Mouse (Mus musculus) naive thymus-derived CD4-positive, alpha-beta T cell, adult 2 months (primary cell): ENCODE measurements around the gene Isg20l2.

Experiments
- DNase-seq: peaks from one replicate; pipeline ENCODE4 v3.0.0-alpha.2; 2011; ENCODE audit warnings: low read depth

The Isg20l2 gene

DNA sequence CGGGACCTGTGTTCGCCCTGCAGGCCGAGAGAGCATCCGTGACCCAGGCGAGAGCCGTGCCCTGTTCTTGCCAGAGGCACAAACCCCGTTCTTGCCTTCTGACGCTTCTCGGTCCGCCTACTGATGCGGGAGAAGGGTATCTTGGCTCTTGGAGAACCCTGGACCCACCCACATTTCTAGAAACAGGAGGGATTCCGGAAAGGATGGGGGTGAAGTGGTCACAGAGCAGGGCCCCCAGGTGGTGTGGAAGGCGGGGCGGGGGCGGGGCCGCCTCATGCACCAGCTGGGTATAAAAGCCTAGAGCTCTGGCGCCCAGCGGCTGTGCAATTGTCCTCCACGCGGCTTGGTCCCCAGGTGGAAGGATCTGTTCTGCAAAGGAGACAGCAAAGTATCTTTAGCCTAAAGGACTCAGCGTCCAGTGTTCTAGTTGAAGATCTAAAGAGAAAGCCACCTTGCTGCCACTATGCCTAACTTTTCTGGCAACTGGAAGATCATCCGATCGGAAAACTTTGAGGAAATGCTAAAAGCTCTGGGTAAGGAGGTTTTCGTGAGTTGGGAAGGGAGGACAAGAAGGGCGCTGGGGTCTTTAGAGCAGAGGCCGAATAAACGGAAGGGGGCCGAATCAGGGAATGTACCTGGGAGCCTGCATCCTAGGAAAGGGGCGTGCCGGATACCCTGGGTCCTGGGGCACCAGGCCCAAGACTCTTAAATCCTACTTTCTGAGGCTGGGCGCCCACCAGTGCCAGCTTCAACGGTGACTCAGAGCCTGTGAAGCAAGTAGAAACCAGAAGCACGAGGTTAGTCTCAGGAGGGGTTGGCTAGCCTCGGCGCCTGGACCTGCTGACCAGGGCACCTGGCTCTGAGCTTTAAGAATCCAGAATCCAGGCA, 18.5 kb downstream of the Isg20l2 start, which contains the start of gene Crabp2:
Gene Crabp2, plus strand, starts transcription at position 289 of the 888 bp plus-strand sequence.
- peak; percentile 39 for DNase-seq

DNA sequence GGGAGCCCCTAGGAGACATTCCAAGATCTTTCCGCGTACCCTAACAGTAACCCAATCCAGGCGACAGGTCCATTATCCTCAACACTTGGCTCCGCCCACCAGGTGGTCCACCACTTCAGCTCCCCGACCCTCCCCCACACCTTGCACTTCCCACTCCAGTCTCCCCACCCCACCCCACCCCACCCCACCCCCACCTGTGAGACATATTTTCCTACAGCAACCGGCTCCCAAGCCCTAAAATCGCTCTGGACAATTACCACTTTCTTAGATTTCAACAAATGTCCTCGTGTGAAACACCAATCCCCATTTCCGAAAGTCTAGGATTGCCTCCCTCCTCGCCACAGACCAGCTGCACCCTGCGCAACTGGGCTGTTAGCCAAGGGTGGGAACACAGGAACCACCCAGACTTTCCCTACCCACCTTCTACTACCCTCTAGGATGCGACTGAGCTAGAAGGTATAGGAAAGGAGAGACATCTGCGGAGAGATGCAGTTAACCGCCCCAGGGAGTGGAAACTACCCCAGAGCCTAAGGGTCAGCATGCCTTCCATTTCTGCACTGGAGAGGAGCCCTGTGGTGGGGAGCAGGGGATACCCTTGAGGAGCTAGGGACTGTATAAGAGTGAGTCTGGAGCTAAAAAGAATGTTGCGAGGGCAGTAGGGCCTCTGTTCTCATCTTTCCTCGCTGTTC, 19.3 kb downstream of the Isg20l2 start:
- no peak for DNase-seq

DNA sequence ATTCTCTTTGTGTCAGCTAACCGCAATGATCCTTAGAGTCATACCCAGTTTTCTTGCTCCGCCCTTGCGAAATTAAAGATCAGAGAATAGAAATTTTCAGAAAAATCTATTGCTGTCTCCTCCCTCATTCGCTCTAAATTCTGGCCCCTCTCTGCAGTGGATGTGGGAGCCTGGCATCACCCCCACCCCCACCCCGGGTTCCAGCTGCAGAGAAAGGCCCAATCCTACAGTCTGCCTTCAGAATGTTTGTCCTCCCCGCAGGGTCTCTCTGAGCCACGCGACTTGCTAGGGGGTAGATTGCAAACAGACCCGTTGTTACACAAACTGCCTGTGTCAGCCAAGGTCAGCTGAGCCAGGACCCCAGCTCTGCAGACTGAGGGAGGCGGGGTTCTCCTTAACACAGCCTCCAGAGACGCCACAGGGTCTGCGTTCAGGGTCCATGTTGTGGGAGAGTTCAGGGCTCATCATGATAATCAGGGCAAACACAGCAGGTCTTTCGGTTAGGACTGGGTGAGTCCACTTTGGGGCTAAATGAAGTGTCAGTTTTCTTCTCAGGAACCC, 19.9 kb downstream of the Isg20l2 start:
- DNase-seq: no peak

DNA sequence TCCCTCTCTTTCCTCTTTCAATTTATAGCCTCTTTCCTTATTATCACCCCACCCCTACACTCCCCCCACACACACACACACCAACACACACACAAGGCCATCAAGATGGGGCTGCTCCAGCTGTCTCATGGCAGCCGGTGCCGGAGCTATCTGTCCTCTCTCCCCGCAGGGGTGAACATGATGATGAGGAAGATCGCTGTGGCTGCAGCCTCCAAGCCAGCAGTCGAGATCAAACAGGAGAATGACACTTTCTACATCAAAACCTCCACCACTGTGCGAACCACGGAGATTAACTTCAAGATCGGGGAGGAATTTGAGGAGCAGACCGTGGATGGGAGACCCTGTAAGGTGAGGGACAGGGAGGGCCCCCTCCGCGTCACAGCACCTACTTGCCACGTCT, 21.8 kb downstream of the Isg20l2 start:
- DNase-seq: no peak

DNA sequence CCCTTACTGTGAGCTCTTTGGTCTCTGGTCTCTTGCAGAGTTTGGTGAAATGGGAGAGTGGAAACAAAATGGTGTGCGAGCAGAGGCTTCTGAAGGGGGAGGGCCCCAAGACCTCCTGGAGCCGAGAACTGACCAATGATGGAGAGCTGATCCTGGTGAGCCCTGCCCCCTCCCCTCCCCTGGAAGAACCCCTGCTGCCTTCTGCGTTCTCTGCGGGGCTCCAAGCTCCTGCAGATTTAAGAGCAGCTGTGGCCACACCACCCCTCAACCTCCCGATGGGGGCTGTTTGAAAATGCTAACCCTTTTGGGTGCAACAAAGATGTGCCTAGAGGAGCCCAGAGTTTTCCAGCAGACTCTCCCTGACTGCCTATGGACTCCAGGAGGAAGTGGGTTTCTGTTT, 22.3 kb downstream of the Isg20l2 start:
- no peak for DNase-seq

DNA sequence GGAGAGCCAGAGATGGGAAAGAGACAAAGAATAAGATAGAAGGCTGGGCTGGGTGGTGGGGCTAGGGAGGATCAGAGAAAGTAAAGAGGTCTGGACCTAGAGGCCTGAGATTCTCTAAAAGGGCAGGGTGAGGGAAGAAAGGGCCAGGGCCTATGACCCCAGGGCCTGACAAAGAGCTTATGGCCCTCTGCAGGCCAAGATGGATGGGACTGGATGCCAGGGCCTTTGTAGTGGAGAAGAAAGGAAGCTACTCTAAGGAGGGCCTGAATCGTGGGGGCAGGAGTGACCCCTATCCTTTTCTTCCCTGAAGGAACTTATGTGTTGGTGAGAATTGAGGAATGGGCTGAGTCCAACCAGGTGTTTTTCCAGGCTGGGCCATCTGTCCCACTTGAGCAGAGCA, 27.9 kb downstream of the Isg20l2 start:
- DNase-seq: no peak

DNA sequence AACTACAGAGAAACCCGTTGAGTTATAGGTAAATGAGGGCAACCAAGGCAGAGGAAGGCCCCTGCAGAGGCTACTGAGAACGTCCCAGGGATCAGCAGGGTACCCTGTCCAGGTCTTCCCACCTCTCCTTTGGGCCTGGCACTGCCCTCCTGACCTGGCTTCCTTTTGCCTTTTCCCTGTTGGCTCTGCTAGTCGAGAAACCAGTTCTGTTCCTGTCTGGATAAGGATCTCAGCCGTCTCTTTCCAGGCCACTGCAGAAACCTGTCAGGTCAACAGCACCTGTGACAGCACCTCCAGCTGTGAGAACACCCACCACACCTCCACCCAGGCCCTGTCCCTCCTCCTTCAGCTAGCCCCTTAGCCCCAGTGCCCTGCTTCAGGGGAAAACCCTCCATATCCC, 28.4 kb downstream of the Isg20l2 start:
- DNase-seq: no peak

DNA sequence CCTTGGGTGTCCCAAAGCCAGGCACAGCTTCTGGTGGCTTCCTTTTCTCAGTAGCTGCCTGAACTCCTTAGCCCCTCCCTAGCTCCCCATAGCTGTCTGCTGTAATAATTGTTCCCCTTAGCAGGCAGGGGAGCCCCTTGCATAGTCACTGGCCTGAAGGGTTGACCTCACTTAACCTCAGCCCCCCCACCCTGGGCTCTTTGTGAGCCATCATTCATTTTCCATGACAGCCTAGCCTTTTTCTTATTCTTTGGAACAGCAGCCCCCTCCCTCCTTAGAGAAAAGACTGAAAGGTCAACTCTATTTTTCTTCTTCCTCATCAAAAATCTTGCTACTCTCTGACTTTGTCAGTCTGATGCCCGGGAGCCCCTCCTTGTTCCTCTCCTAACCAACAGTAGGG, 28.9 kb downstream of the Isg20l2 start:
- no peak for DNase-seq

DNA sequence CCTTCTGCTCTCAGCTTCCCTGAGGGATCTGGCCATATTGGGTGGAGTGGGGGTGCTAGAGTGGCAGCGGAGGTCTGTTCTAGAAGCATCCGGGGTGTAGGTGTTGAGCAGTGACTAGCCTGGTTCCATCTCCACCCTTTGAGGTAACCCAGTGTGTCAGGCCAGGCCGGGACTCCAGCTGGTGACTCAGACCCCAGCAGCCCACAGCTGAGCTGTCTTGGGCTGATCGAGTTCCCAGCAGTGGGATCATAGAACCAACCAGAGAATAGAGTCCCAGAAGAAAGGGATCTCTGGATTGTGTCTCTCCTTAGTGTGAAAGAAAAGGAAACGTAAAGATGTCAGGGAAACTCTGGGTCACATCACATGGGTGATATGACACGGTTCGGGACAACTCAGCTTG, 29.3 kb downstream of the Isg20l2 start:
- DNase-seq: no peak

DNA sequence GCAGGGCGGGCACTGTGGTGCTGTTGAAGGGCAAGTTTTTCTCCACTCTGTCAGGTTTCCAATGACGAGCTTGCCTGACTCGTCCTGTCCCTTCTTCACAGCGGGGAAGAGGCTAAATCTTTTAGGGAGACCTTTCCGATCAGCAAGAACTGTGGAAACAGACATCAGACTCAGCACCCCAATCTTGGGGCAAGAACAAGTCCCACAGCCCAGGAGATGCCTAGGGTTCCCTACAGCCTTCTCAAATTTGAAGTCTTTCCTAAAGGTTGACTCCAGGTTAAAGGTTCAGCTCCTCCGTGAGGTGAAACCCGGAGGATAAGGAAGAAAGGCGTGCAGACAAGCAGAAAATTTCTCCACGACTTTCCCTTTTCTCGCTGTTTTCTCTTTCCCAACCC, 30.1 kb downstream of the Isg20l2 start:
- no peak for DNase-seq

DNA sequence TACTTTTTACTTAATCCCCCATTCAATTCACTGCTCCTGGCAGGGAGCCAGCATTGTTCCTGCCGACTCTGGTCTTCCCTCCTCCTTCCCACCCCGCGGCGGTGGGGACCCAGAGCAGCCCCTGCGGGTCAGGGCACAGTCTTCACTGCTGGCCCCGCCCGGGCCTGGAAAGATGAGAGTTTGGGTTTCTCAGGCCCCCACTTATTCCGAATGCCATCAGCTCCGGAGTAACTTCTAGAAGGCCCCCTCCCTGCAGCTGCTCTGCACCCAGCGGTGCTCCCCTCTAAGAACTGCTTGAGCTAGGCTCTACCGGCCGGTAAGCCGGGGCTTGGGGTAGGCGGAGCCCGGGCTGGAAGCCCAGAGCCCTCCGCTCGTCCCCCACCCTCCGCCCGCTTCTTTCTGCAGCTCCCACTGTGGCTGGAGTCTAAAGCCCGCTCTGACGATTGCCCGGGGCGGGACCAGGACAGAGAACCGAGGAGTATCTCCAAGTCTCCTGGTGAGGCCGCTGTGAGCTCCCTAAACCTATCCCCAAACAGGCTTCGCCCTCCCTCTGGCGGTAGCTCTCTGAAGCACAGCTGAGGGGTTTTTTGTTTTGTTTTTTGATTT, 30.6 kb downstream of the Isg20l2 start:
- DNase-seq: peak; percentile 80

DNA sequence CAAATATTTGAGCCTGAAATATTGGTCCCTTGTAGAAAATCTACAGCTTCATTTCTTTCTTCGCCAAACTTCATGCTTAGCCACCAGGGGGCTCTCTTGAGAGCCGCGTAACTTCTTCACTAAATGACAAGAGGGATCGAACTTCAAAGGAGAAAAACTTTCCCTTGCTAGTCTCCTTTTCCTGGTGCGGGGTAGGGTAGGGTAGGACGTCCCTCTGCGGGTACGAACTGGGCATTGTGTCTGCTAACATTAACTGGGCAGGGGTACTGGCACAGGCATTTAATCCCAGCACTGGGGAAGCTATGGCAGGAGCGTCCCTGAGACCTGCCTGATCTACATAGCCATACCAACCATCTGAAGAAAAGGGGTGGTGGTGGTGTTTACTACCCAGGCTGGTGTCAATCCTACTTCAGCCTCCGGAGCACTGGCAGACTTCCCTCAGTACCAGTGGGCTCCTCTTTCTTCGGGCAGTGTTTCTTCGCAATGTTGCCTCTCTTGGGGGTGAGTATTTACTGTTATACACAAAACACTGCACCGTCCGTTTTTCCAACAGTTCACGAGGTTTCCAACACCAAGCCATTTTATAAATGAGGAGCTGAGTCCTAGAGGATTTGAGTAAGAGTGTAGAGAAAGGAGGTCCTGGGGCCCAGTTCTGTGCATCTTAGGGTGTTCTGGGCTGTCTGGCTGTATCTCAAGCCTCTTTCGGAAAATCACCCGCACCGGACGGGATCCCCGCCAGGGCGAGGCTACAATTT, 40.2 kb downstream of the Isg20l2 start:
- DNase-seq: peak; percentile 85

DNA sequence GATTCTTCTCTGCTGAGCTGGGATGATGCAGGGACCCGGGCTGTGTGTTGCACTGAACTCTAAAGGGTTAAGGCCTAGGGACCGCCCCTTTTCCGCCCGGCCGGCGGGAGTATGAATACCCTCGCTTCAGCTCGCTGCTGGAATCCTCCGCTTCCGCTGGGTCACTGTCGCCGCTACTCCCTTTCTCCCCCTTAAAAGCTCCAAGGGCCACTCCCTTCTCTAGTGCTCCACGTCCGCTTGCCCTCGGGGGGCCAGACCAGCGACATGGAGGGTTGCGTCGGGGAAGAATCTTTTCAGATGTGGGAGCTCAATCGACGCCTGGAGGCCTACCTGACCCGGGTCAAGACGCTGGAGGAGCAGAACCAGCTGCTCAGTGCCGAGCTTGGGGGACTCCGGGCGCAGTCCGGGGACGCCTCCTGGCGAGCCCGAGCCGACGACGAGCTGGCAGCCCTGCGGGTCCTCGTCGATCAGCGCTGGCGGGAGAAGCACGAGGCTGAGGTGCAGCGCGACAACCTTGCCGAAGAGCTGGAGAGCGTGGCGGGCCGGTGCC, 40.9 kb downstream of the Isg20l2 start, which contains the start of gene Nes:
Gene Nes, plus strand, starts transcription at position 140 of the 550 bp plus-strand sequence.
- DNase-seq: peak; percentile 45

DNA sequence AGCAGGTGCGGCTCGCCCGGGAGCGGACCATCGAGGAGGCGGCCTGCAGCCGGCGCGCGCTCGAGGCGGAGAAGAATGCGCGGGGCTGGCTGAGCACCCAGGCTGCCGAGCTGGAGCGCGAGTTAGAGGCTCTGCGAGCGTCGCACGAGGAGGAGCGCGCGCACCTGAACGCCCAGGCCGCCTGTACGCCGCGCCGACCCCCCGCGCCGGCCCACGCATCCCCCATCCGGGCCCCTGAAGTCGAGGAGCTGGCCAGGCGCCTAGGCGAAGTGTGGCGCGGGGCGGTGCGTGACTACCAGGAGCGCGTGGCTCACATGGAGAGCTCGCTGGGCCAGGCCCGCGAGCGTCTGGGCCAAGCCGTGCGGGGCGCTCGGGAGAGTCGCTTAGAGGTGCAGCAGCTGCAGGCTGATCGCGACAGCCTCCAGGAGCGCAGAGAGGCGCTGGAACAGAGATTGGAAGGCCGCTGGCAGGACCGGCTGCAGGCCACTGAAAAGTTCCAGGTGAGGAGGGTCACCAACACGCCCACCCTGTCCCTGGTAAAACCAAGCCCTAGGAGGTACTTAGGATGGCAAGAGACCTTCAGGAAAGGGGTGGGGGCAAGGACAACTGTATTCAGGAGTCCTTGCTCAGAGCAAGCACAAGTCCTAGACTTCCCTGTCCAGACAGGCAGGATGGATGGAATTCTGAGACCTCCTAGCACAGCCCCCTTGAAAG, 41.5 kb downstream of the Isg20l2 start:
- DNase-seq: no peak

DNA sequence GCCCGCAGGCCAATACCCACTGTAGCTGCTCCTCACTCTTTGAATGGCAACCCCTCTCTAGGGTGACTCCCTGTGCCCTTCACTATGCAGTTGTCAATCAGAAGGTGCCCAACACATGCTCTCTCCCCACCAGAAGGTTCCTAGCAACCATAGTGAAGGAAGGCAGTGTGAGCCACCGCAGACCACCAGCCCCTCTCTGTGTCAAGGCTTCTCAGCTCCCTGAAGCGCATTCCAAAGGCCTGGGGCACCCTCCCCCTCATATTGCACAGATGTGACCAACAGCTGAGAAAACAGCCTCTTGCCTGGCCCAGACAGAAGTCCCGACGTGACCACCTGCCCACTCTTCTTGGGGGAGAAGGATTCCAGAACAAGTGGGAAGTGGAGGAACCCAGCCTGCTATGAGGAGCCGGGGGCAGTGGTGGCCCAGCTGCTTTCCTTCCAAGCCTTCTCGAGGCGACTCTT, 42.1 kb downstream of the Isg20l2 start:
- no peak for DNase-seq

DNA sequence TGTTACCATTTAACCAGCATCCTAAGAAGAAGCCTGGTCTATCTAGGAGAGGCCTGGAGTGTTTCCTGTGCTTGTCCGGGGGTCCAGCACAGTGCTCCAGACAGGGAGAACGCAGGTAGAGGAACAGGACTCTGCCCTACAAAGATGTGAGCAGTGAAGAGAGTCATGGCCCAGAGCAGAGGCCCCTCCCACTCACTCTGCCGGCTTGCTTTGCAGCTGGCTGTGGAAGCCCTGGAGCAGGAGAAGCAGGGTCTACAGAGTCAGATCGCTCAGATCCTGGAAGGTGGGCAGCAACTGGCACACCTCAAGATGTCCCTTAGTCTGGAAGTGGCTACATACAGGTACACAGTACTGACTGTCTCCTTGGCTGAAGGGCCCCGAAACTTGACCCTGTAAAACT, 42.7 kb downstream of the Isg20l2 start:
- no peak for DNase-seq

DNA sequence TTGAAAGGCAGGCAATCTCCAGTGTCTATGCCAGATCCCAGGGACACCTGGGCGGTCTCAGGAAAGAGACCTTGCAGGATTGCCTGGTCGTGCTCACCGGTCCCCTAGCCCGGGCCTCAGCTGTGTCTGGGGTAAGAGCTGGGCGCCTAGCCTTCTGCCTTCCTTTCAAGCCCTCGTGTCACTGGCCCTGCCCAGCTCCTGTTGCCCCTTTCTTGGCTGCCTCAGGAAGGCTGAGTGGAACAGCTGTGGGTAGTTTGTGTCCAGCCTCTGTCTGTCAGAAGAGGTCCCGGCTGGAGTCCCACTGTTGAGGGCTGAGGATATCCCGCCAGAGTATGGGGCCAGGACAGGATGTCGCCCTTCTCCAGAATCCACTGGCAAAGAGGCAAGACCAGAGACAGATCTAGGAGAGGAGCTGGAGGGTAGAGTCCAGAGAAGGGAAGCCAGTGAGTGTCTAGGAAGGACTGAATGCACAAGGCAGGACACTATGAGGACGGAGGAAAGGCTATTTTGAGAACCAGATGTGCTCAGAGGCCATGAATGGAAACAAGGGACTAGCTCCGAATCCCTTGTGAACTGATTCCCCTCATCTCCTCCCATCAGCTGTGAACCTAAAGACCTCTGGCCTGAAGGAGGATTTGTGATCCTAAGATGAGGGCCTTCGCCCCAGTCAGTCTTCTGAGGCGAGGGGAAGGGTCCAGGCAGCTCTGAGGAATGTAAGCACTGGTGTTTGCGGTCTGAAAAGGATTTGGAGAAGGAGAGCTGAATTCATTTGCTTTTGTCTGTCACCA, 43.7 kb downstream of the Isg20l2 start:
- no peak for DNase-seq

DNA sequence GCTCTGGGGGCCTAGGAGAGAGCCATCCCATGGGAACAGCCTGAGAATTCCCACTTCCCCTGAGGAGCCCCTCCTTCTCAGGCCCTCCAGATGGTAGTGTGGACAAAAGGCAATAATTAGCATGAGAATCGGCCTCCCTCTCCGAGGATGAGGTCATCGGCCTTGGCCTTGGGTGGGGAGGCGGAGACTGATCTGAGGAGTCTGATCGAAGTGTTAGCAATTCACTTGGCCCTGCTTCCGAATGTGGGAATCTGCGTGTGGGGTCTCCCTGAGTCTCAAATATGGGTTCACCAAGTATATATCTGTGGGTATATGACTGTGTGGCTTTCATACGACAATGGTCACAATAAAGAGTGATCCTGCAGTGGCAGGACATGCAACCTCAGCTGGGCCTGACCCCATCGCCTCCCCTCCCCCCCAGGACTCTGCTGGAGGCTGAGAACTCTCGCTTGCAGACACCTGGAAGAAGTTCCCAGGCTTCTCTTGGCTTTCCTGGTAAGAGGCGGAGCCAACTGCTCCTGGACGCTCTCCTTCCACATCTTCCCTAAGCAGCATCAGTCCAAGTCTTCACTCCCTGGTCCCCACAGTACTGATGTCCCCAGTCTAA, 44.4 kb downstream of the Isg20l2 start:
- no peak for DNase-seq

DNA sequence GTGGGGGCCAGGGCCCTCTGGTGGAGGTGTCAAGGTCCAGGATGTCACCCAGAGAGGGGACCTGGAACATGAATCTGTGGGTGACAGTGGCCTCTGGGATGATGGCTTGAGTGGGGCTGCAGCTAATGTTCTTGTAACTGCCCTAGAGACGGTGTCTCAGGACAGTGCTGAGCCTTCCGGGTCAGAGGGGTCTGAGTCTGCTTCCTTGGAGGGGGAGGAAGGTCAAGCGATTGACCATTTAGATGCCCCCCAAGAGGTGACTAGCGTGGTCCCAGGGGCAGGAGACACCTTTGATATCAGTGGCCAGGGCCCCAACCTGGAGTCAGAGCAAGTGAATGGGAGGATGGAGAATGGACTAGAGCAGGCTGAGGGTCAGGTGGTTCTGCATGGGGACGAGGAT, 49.4 kb downstream of the Isg20l2 start:
- no peak for DNase-seq

DNA sequence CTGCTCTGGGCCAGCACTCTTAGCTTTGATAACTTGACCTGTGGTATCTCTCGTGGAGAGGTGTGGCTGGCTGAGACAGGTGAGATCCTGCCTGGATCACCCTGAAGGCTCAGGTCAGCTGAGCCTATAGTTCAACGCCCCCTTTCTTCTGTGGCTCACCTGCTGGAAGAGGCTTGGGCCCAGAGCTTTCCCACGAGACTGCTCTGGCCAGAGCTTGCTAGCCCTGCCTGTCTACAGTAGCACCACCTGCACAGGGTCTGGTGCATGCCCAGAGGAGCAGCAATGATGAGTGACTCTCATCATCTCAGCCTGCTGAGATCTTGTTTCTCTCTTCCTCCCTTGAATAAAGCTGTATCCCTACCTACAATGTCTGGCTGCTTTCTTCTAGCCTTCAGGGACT, 50.0 kb downstream of the Isg20l2 start:
- DNase-seq: no peak
